Mouse (Mus musculus): ENCODE measurements around the gene Map2k7. TPM values are rescaled to one million over a fixed set of nuclear protein-coding genes. Genes with fewer than 3 reads are reported as not detected.
"Not testable (repeated sequence)": the region's sequence is repeated elsewhere in the genome, so short reads cannot be mapped to it uniquely, and the experiment has no call there.

The Map2k7 gene
- polyA plus RNA-seq, 1 experiment = 27.6 TPM

DNA sequence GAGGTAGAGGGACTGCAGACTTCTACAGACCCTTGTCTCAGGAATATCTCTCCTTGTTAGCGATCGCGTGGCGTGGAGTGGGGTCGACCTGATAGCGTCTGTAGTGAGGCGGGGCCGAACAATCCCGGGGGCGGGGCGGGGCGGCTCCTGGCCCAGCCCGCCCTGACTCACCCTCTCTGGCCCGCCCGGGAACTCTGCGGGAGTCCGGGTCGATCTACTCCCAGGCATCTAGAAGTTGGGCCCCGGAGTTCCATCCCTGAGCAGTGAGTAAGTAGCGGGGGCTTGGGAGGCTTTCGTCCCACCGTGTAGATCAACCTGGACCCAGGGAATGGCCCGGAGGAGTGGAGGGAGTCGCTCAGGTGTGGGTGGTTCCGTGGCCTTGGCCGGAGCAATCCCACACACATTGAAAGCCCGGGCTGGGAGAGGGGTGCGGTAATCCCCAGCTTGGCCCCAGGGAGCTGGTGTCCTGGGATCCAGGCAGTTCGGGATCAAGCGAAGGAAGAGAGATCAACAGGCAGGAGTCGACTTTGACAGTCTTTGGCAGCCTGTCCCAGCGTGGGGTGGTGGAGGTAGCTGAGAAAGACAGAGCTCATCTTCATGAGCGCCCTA, 11.7 kb upstream of the Map2k7 start, which contains the start of gene Lrrc8e:
TSS of gene Lrrc8e (plus strand) at position 89 of the 609 bp plus-strand sequence.
- no peak for DNase-seq (ENCODE audit: low read depth)

DNA sequence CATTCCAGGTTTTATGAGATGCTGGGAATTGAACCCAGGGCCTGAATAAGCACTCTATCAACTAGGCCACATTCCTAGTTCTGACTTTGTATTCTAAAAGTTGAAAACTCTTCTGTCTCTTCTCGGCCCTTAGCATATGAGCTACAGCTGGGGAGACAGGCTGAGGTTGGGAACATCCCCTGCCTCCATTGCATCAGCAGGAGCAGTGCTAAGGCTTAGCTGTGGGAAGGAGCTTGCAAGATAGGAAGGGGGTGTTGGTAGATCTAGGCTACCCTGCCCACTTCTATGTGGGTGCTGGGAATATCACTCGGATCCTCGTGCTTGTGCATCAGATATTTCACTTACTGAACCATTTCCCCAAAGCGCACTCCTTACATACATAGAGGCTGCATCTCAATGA, 10.6 kb upstream of the Map2k7 start:
- DNase-seq (ENCODE audit: low read depth) = no peak

DNA sequence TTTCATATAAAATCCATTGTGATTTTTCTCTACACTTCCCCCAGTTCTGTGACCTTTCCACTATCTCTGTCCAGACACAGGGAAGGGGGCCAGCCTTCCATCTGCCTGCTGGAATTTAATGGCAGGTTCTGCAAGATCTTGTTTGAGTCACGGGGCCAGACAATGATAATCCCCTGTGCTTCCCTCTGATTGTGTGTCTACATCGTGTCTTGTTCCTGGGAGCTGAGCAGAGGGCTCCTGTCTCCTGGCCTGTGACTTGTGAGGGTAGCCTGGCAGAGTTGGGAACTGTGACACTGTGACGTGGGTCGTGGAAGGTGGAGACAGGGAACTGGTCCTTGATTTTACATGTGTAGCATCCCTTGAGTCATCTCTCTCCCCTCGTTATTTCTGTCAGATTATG, 8.8 kb upstream of the Map2k7 start:
- DNase-seq (ENCODE audit: low read depth) = no peak

GRCm38 (mm10) chr8:4230612-4231351, 7.8 kb upstream of the Map2k7 start:
- DNase-seq (ENCODE audit: low read depth) = no peak

DNA sequence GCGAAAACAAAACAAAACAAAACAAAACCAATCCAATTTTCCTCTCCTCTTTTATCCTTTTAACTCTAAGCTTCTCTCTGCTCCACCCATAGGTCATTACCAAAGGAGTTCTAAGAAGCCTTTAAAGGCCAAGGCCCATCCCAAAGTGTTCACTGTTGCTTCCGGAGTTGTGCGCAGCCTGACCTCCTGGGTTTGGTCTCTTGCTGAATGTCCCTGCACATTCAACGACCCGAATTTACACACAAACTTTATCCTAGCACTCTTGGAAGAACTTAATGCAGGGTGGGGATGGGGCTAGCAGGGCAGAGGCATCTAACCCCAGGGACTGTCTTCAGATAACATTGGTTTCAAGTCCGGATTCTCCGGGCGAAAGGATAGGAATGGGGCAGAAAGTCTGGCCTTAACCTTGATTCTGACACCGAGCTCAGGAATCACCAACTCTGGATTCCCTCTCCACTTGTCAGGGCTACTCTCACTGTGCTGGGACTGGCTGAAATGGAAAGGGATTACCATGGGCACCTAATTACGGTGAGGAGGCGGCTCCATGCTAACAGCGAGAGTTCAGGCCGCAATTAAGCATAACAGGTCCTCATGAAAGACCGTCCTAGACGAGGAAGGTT, 616 bp upstream of the Map2k7 start:
- no peak for DNase-seq (ENCODE audit: low read depth)

GRCm38 (mm10) chr8:4239193-4239890, 802 bp downstream of the Map2k7 start:
- DNase-seq (ENCODE audit: low read depth) = no peak

GRCm38 (mm10) chr8:4245061-4245460, 6.5 kb downstream of the Map2k7 start:
- DNase-seq (ENCODE audit: low read depth) = no peak

GRCm38 (mm10) chr8:4245737-4246136, 7.2 kb downstream of the Map2k7 start:
- DNase-seq (ENCODE audit: low read depth) = no peak

- DNase-seq (ENCODE audit: low read depth) = no peak
These were observed 8.7 kb downstream of the Map2k7 start for GRCm38 (mm10) chr8:4247241-4247640.

GRCm38 (mm10) chr8:4247951-4248540, 9.5 kb downstream of the Map2k7 start, which contains the start of gene Tgfbr3l:
TSS of gene Tgfbr3l (plus strand) at chr8:4248214.
- no peak for DNase-seq (ENCODE audit: low read depth)

DNA sequence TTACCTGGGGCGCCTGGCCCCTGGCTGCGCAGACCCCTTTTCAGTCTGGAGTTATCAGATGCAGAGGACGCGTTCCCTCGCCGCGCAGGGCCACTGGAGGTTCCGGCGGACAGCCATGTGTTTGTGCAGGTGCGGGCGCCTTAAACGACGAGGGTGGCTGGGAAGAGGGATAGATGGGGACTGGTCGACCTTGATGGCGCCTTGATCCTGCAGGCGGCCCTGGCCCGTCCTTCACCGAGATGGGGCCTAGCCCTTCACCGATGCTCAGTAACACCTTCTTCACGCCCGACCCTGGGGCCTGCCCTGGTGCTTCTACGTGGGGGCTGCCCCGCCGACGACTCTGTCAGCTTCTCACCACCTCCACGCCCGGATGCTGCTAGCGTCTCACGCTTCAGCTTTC, 10.7 kb downstream of the Map2k7 start:
- DNase-seq (ENCODE audit: low read depth) = no peak

GRCm38 (mm10) chr8:4250306-4250970, 11.9 kb downstream of the Map2k7 start:
- no peak for DNase-seq (ENCODE audit: low read depth)

DNA sequence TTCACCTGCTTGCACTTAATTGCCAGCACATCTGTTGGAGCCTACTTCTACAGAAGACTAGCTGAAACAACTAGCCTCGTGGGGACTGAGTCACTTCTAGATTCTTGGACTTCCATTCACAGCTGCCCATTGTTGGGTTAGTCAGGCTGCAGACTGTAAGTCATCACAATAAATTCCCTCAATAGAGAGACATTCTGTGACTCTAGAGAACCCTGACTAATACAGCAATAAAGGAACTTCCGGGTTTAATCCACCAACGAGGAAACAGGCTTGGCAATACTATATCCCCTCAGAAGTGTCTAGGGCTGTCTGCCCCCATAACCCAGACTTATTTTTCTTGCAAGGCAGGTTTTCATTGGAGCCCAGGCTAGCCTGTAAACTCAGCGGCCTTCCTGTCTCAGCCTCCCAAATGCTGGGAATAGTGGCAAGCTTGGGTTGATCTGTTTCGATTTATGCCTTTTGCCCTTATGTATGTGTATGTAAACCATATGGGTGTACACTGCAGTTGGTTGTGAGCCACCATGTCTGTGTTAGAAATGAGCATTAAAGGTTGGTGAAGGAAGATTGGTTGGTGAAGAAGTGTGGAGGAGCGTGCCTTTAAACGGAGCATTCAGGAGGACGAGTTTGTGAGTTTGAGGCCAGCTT, 13.7 kb downstream of the Map2k7 start:
- no peak for DNase-seq (ENCODE audit: low read depth)

- no peak for DNase-seq (ENCODE audit: low read depth)
These were observed 14.6 kb downstream of the Map2k7 start, which contains the start of gene Snapc2 for GRCm38 (mm10) chr8:4252934-4253841. TSS of gene Snapc2 (plus strand) at chr8:4253080.

- no peak for DNase-seq (ENCODE audit: low read depth)
These were observed 15.5 kb downstream of the Map2k7 start for GRCm38 (mm10) chr8:4254001-4254400.

DNA sequence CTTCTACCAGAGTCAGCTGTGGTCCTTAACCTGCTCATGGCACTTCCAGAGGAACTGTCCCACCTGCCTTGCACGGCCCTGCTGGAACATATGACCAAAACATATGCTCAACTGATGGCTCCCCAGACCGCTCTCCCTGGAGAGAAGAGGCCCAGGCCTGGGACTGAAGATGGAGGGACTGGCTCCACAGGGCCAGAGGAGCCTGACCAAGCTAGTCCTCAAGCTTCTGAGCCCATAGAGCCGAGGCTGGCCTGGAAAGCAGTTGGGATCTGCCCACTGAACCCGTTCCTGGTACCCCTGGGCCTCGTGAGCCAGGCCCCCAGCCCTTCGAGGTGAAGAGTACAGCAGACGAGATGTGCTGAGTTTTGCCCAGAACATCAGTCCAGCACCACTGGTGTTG, 16.9 kb downstream of the Map2k7 start:
- not testable (repeated sequence) for DNase-seq (ENCODE audit: low read depth)

DNA sequence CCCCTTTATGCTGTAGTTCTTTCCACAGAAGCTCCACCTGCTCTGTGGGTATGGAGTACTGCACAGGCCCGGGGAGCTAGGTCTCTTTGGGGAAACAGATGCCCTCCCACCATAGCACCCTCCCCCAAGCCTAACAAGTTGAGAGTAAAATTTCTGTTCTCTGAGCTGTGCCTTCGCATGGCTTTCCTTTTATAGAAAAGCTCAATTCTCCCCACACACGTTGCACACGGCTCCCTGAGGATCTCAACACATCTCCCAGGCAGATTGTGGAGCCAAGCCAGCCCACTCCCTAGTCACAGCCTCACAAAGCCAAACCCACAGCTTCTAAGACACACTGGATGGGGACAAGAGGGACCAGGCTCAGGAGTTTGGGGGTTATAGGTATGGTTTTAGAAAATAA, 18.4 kb downstream of the Map2k7 start:
- DNase-seq (ENCODE audit: low read depth) = no peak

- DNase-seq (ENCODE audit: low read depth) = no peak
These were observed 18.8 kb downstream of the Map2k7 start for GRCm38 (mm10) chr8:4257350-4257749.

DNA sequence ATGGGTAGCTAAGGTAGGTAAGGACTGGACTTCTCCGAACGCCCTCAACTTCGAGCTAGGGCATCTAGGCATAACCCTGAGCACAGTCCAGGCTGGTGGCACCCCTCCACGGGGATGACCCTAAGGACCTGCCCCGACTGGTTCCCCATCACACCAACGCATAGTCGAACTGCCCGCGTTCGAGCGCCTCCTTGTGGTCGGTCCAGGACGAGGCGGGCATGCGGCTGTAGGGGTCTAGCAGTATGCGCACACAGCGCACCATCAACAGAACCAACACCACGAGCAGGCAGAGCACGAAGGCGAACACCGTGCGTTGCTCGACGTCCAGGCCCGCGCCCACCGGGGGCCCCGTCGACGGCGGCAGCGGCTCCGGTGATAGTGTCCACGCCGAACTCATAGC, 19.7 kb downstream of the Map2k7 start:
- DNase-seq (ENCODE audit: low read depth) = no peak

DNA sequence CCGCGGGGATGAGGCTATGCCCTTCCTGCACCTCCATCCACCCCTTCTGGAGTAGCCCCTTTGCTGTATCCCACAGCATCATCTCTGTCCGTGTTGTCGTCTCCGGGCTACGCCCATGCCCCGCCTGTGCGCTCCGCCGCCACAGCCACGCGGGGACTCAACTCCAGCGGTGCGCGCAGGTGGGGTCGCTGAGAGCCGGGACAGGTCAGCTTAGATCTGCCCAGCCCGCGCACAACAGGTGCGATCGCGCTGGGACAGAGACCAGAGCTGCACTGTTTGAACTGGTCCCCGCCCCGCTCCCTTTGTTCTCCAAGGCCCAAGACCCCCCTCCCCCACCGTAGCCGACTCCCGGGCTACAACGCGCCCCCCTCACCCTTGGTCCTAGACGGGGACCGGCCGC, 20.1 kb downstream of the Map2k7 start:
- no peak for DNase-seq (ENCODE audit: low read depth)
